Mouse (Mus musculus) CD4-positive, CD25-positive, alpha-beta regulatory T cell, adult 2 months (primary cell): ENCODE results near the gene Wdr25.
A peak's percentile ranks its signal among the peaks of the same experiment; 100 is the strongest.

Source experiments
- DNase-seq: peaks from one replicate; pipeline ENCODE4 v3.0.0-alpha.2; 2012; ENCODE audit warnings: low read depth, low spot score

Gene Wdr25

DNA sequence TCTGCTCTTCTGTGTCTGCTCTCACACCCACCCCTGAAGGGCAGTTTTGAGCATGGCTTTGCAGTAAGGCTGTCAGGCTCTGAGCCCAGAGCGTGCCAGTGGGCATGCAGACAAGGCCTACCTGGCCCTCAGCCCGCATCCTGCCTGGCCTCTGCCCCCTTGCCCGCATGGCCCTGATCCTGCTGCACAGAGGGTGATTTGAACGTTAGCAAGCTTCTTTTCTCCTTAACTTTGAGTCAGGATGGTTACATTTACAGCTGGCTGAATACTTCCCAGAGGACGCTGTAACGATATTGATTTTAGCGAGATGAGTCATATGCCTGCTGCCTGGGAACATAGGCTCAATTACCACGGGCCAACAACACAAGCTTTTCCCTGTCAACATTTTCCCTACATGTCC is 91.0 kb downstream of the Wdr25 start:
- DNase-seq, result no peak

DNA sequence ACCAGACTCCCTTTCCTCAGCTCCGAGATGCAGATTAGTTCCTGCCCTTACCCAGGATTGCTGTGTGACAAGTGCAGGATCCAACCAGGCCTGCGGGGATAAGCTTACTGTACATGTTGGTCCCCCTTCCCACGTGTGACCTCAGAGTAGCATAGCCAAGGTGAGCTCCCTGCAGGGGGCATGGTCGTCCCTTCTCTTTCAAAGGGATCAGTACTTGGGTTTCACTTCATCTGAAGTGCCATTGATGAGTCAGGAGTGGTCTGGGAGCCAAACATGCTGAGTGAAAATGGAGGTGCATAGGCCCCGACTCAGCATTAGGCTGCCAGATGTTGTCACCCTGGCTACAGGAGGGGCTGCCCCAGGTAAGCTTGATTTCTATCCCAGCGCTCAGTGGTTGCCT is 91.6 kb downstream of the Wdr25 start:
- DNase-seq, result no peak

DNA sequence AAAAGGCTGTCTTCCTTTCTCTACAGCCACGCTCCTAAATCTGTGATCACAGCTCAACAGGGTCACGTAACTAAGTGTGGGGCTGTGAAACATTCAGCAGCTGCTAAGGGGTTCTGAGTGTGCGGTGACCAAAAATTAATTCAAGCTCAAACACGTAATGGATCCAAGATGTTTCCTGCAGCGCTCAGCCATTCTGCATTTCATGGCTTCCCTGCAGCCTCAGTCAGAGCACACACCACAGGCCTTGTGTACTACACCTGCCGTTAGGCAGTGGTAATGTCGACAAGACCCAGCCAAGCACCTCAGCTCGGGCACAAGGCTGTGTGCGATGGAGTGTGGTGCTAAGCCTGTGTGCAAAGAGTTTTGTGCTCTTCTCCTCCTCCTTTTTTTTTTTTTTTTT is 94.0 kb downstream of the Wdr25 start:
- no peak for DNase-seq

DNA sequence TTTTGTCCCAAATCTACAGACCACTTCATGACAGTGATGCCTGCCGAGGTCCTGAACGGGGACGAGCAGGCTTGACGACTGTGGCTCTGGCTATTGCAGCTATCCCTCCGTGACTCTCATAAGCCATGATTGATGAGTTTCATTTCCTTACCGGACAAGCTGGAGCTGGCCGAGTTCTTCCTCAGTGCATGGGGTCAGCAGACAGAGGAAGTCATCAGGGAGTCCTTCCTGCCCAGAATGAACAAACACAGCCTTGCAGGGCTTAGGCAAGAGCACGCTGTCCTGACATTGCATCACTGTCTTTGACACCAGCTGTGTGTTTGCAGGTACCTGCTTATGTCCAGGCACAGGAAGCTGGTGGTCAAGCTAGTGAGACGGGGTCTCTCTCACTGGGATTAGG is 97.0 kb downstream of the Wdr25 start:
- DNase-seq, result no peak

DNA sequence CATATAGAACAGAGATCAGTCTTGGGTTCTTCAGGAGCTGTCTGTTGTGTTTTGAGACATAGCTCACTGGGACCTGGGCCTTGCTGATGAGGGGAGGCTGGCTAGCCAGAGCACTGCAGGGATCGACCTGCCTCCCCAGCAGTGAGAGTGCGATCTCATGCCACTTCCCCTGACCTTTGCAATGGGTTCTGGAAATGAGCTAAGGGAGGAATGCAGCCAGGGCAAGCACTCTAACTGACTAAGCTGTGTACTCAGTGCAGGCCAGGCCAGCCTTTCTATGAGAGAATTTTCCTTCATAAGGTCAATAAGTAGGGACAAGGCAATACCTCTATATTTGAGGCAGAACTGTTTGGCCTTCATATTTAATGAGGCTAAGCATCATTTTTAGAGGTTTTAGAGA is 99.6 kb downstream of the Wdr25 start:
- no peak for DNase-seq

DNA sequence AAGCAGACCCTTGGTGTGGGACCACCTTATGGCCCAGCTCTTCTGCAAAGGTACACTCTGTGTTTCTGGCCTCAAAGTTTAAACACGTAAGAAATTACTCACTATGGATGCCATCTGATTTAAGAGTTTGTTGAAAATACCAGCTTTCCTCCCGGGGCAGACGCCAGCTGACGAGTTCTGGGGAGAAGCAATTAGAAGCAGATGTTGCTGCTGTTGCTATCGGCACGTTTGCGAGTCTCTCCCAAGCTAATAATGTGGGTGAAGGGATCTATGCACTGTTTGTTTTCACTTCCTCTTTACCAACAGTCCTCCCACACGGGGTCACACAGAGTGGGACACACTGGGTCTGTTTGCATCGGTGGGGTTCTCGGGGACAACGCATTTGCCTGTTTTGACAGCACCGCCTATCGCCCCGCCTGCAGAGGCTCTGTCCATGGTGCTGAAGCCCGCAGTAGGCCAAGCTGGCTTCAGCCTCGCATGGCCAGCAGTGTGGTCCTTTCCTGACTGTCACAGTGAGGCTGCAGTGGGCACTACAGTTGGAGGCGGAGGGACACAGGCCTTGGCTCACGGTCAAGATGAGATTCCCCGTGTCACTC is 101.1 kb downstream of the Wdr25 start:
- DNase-seq, result peak; percentile 50

DNA sequence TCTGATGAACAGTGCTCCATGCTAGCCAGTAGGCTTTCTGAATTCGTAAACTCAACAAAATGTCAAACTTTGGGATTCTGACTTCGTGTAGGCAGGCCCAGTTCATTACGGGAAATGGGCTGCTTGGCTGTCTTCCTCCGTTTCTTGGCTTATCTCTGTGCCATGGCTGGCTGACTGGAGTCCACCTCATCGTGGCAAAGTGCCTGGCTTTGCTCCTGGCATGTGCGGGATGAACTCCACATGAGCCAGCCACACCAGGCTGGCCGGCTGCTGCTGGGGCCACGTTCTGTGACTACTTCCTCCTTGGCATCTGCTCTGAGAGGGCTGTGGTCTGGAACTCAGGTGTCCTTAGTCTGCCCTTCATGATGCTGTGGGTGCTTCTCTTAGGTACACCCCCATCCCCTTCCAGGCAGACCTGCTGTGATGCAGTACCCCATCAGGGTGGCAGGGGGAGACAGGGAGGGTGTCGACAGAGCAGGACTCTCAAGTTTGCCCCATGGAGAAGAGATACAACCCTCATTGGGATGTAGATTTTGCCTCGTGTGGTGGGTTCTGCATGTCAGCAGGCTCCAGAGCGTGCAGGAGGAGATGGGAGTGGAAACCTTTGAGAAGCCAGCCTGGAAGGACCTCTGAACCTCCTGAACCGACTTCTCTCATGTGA is 102.7 kb downstream of the Wdr25 start:
- no peak for DNase-seq

DNA sequence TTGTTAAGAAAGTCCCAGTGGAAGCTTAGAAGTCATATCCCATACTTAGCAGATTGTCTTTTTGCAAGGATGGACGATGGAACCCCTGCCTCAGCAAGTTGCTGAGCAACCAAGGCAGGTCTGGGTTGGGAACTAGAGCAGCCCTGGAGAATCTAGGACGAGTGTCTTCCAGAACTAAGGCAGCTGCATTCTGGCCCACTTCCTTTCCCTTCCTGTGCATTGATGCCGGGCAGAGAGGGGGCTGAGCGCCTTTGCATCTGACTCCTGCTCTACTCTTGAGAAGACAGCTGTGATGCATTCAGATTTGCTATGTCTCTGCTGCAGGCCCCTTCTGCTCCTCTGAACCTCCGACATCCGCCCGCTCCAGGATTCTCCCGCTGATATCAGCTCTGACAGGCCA is 103.8 kb downstream of the Wdr25 start:
- no peak for DNase-seq

DNA sequence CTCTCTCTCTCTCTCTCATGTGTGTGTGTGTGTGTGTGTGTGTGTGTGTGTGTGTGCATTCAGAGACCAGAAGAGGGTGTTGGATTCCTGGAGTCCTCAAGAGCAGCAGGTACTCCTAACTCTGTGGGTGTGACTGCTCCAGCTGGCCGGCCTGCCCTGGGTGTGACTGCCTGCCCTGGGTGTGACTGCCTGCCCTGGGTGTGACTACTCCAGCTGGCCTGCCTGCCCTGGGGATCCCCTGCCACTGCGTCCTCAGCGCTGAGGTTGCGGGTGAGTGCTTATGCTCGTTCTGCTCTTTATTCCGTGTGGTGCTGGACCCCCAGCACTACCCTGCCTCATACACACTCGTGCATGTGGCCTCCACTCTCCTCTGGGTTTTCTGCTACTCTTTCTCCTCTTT is 109.5 kb downstream of the Wdr25 start:
- DNase-seq, result no peak

DNA sequence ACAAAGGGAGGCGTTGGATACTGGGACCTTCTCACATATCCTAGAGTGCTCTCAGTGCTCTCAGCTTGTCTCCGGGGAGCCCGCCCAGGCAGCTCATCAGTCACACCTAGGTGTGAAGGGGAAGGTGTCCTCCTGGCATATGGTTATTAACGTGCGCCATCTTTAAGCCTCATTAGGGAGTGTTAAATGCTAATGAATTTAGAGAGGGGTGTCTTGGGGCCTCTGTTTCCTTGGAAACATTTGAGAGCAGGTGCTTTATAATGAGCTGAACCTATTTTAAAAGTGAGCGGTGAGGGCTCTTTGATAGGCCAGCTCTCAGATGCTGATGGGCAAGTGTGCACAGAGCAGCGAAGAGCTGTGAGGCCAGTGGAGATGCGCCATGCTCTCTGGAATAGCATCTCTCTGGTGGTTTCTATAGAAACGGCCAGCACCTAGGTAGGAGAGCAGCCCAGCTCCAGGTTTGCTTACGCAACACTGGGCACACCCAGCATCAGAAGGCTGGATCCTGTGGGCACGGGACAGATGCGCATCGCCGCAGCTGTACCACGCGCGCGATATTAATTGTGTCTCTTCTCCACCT is 116.7 kb downstream of the Wdr25 start:
- no peak for DNase-seq

DNA sequence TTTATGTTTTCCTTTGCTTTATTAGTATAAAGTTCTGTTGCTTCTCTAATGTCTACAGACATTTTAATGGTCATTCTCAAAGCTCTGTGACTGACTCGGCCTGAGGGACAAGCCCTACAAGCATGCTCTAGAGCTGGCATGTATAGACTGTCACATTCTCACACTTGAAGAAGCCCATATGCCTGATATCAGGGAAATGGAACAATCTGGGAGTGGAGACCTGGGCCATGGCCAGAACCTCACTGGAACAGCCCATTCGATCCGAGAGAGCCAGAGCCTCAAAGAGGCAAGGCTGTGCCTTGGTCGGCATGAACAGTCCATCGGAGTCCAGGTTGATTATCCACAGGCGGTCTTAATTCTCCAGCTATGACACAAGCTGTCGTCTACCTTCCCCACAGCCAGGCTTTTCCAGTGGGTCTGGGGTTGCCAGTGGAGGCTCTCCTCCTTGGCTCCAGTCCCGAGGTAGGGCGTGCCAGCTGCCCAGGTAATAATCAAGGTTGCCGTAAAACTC is 128.8 kb downstream of the Wdr25 start:
- no peak for DNase-seq

DNA sequence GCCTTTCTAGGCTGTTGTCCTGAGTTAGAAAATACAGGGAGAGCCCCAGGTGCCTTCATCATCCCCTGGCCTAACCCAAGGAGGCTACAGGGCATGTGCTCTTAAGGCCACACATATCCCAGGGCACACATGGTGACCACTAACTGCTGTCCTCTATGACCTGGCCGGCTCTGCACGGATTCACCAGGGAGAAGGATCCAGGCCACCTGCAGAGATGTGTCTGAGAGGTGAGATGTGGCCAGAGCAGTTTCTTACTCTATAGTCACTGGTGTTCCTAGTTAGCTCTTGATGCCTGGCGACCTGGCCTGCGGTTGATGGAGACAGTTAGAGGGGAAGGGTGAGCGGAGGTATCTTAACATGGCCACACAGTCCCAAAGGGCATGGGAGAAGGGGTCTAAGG is 129.5 kb downstream of the Wdr25 start:
- DNase-seq, result no peak

DNA sequence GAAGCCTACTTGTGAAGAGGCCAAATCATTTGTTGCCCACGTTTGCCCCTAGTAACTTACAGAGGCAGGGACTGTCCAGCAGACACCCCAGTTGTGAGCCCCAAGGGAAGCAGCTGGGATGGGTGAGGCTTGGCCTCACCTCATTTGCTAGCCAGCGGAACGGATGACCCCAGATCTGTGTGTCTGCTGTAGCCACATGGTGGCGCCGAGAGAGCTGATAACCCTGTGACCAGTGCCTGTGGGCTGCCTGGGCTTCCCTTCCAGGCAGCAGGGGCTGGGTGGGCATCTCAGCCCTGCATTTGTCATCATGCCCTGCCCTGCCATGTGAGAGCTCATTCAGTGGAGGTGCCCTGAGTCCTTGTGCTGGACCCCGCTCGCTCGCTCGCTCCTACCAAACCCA is 130.3 kb downstream of the Wdr25 start:
- no peak for DNase-seq

DNA sequence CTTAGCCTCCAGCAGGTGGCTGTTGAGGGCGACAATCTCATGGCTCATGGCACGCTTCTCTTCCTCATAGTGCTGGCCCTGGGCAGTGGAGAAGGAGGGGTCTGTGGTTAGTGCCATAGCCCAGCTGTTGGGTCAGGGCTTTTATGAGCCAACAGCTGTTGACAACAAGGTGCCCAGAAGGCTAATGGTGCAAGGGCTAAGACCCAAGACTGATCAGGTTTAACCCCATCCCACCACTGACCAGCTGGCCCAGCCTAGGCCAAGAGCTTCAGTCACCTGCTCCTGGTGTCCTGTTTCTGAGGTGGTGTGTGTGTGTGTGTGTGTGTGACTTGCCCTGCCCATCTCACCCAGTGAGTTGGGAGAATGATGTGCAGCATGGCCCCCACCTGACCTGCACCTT is 143.6 kb downstream of the Wdr25 start:
- no peak for DNase-seq

DNA sequence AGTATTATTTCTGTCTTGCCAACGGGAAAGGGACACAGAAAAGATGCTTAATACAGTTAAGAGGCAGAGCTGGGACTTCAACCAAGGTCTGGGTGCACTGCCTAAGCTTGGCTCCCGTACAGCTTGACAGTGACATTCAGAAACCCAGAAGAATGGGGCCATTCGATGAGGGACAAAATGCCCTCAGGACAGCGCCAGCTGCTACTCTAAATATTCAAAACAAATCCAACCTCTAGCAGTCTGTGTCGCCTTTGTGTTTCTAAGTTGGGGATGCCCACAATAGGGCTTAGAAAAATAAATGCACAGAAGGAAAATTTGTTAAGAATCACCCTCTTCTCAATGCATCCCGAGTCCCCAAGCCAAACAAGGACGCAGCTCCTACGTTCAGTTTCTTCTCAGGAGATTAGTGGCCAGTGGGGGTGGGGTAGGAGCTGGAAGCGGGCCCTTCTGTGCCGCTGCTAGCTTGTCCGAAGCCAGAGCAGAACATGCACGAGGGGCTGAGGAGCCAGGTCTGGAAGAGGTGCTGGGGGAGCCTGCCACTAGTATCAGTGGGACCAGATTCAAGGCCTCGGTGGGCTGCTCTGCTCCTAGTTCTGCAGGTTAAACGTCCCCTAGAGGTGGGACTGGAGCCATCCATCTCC is 144.9 kb downstream of the Wdr25 start:
- DNase-seq, result no peak

DNA sequence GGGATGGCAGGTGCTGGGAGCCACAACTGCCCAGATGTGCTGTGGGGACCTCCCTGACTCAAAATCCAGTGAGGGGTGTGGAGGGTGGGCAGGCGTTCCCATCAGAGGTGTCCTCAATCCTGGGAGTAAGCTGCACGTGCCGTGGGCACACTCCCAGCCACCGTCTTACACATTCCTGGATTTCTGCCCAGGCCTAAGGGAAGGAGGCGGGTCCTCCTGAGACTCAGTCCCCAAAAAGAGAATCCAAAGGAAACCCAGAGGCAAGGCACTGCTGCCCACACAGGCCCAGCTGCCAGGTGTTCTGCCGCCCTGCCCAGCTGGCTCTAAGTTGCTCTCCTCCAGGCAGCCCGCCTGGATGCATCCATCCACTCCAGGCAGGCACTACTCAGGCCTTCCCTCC is 145.9 kb downstream of the Wdr25 start:
- no peak for DNase-seq

DNA sequence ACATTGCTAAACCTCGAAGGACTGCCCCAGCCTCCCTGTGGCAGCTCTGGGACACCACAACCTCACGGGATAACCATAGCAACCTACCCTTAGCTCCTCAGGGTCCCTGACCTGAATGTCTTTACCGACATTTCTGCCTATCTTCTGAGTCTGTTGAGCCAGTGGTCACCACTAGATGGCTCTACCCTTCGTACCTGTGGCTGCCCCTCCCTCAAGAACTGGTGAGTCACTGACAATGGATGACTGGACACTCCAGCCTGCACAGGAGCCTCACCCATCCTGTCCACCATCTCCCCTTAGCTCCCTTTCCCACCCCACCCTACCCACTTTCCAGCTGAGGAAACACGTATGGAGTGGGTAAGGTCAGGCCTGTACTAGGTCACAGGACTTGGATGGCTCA is 151.1 kb downstream of the Wdr25 start:
- peak; percentile 25 for DNase-seq

DNA sequence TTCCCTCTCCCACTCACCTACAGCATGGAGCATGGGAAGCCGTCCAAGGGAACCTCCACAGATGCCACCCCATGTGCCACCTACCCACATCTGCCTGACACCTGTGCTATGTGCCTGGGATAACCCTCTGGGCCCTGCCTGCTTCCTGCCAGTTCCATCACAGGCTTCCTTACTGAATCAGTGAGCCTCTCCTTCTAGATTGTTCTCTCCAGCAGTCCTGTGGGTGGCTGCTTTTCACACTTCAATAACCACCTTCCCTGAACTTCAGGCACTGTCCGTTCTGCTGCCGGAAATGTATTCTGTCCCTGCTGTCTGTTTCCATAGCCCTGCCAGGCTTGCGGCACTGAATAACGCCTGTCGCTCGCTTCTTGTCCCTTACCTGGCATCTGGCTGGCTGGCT is 152.2 kb downstream of the Wdr25 start:
- no peak for DNase-seq

DNA sequence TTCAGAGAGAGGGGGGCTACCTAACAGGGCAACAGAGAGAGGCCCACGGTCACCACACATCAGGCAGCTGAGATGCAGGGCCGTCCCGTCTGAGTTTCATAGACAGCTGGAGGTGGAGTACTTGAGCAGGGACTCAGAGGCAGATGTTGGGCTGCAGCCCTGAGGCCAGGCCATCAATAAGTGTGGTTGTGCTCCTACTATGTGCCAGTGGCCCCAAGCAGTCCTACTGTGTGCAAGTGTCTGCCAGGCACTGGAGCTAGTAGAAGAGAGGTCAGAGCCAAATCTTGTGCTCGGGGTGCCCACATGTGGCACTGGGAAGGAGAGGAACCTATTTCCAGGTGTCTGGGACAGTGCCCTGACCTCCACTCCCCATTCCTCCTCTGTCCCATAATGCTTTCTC is 156.5 kb downstream of the Wdr25 start:
- no peak for DNase-seq

DNA sequence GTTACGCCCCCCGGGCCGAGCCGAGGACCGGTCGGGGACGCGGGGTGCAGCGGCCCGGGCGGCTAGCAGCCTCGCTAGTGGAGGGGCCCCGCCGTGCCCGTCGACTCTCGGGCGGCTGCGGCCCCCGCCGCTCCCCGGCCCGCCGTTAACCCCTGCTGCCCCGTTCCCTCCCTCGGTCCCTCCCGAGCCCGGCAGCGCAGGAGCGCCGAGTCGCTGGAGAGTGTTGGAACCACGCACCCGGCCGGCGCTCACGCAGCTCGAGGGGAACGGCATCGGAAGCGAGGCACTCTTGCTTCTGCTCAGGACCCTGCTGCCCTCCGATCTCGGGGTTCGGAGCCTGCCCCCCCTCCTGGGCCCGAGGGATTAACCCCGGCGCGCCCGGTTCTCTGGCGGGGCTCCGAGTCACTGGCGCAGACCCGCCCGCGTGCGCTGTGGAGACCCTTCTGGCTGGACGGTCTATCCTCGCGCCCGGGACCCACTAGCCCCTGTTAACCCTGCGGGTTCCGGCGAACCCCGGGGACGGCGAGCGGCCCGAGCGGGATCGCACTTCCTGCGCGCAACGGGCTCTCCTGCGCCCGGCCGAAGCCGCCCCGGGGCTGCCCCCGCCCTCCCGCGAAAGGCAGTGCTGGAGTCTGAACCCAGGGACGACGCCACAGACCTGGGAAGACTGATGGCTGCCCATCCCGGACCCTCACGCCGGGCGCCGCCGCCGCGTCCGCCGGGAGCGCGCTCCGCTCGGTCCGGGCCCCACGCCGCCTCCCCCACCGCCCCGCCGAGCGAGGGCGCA is 159.8 kb downstream of the Wdr25 start:
- no peak for DNase-seq

DNA sequence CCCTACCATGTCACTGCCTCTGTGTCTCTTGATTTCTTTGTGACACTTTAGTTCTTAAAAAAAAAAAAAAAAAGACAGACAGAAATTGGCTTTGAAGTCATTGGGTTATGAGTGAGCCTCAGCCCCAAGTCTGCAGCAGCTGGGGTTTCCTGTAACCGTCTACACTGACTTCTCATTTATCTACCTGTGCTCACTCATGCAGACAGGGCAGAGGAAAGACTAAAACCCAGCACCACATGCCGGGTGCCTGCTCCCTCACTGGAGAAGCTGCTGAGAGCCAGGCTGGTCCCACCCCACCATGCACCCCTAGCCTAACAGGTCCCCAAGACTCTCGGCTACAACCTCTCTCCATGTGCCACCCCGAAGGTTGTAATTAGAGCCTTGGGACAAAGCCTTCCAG is 164.3 kb downstream of the Wdr25 start:
- DNase-seq, result no peak

DNA sequence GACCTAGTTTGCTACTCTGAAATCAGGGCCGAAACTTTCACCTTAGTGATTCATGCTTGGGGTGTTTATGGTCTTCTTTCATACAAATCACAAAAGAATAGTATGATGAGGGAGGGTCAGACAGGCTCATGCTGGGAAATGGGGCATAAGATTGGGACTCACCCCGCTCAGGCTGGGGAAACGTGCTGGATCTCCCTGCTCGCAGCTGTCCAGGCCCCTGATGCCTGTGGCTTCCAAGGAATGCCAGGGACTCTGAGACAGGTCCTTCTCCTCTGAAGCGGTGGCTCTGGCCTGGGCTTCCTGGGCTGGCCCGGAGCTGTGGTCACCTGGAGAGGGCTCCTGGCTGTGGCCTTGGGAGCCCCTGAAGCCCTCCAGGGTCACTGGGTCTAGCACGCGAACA is 165.2 kb downstream of the Wdr25 start:
- no peak for DNase-seq
